In genomic region chr10:13108021-13108548, GRCm38 (mm10) we compare ENCODE assay signal across 10 mouse cellular contexts. TPM values are rescaled to one million over a fixed set of nuclear protein-coding genes. Genes with fewer than 3 reads are reported as not detected.
A peak's percentile ranks its signal among the peaks of the same experiment; 100 is the strongest.
DNase-seq lines count a peak whose midpoint lies in the region; ATAC-seq lines count a peak whose summit lies in the region.
"Had no signal": no experiment of that assay in that cellular context is flagged by ENCODE, and none has a peak within 500 bp of the region (broad histone marks: within the 10 kb centered on the region; RNA-seq: fewer than 3 reads in every experiment).

No protein-coding gene starts in this region.

- 0 out of 2 replicates have a peak overlapping the region, but pooled peaks have one; percentile 11 for H3K4me2 ChIP-seq in limb, embryonic 13.5 days (replicated peaks)

- H3K9ac ChIP-seq in limb, embryonic 13.5 days, result no peak overlapping the region
- H3K9ac ChIP-seq: liver, embryonic 14.5 days had no signal

- peaks cover 94% of the 10 kb centered on the region for H3K4me1 ChIP-seq in forebrain, embryonic 10.5 days
- H3K4me1 ChIP-seq in limb, embryonic 13.5 days, result peaks cover 36% of the 10 kb centered on the region

- DNase-seq in retina, postnatal 1 day, result peak; percentile 47
- no peak for DNase-seq in retina, embryonic 14.5 days (ENCODE audit: low spot score)
- peak; percentile 85 for DNase-seq in forebrain, embryonic 10.5 days (ENCODE audit: extremely low spot score, low spot score)
- no peak for DNase-seq in gastrocnemius, postnatal 14 days
- no peak for DNase-seq in adrenal gland, postnatal 36 days
- DNase-seq in MN1 (ENCODE audit: low spot score), result no peak
- DNase-seq: kidney, adult 2 months; thymus, adult 2 months had no signal

- 0 out of 2 replicates have a peak, but pooled peaks have one; percentile 17 for ATAC-seq in limb, embryonic 13.5 days (ENCODE audit: low FRiP score, low read depth)

- no peak overlapping the region for H3K4me3 ChIP-seq in forebrain, embryonic 10.5 days
- no peak overlapping the region for H3K4me3 ChIP-seq in limb, embryonic 13.5 days

- peaks cover 20% of the 10 kb centered on the region for H3K36me3 ChIP-seq in forebrain, embryonic 10.5 days (replicated peaks)
- H3K36me3 ChIP-seq in limb, embryonic 13.5 days, result peaks cover 8% of the 10 kb centered on the region; the same call in 1 of the 2 replicates

- no peaks in the 10 kb centered on the region for H3K9me3 ChIP-seq in forebrain, embryonic 10.5 days
- H3K9me3 ChIP-seq in limb, embryonic 13.5 days, result no peaks in the 10 kb centered on the region

- no peaks in the 10 kb centered on the region; the same call in 1 of the 2 replicates for H3K27me3 ChIP-seq in forebrain, embryonic 10.5 days (ENCODE audit: poor library complexity, severe bottlenecking)
- H3K27me3 ChIP-seq in limb, embryonic 13.5 days, result no peaks in the 10 kb centered on the region

- peak overlapping the region; percentile 84 for H3K27ac ChIP-seq in forebrain, embryonic 10.5 days
- H3K27ac ChIP-seq in limb, embryonic 13.5 days, result peak overlapping the region; percentile 83
- H3K27ac ChIP-seq: liver, embryonic 14.5 days had no signal

- intact Hi-C loops in gastrocnemius, postnatal 14 days (cut with DNase I; ENCODE audit: low total_unique reads), result no loop called here

- WGBS in forebrain, embryonic 10.5 days, result 6% methylated on average over 7 of the region's 7 CpGs
- WGBS in limb, embryonic 13.5 days, result 13% methylated on average over 7 of the region's 7 CpGs

RNA-seq across cellular contexts. Expression of gene Plagl1, which starts 47.8 kb away (rescaled TPM):
- polyA plus RNA-seq in forebrain, embryonic 10.5 days (2016; fragmentation: Nextera tagmentation; extraction: Ambion mirVana), result 86.7 and 89.5 TPM in 2 replicates
- 169 and 180 TPM in 2 replicates for polyA plus RNA-seq in limb, embryonic 13.5 days (2015; fragmentation: Nextera tagmentation; extraction: Ambion mirVana)
- 10 to 100 TPM; 32.3 to 38.6 TPM for total RNA-seq in gastrocnemius, postnatal 14 days (2021)
- 10 to 100 TPM in 1 of 2 experiments, 1 to 10 TPM in 1; 7.5 to 14.9 TPM for total RNA-seq in adrenal gland, postnatal 36 days (2021)

Comparison
In these comparisons a context has a peak if more than half of its experiments do, and no peak if none do; other contexts are left out.
1. DNase-seq: peak in retina, postnatal 1 day (single experiment) and forebrain, embryonic 10.5 days (single experiment); none in retina, embryonic 14.5 days (single experiment), gastrocnemius, postnatal 14 days (single experiment), adrenal gland, postnatal 36 days (0 of 2) and MN1 (single experiment).